Mouse (Mus musculus) cerebellum, adult 2 months (tissue): Measurements from ENCODE around the gene Ubxn6. TPM values are rescaled to one million over a fixed set of nuclear protein-coding genes. Genes with fewer than 3 reads are reported as not detected.

ENCODE experiments used
- DNase-seq, 2 experiments: peaks; one replicate each; pipeline ENCODE4 v3.0.0; 2021
- H3K27ac ChIP-seq: fragments of 200-500 bp; 2 replicates; pipeline ENCODE4 v1.5.1; 2012; ENCODE audit warnings: low read length, control low read depth, inconsistent platforms; ENCODE audit not compliant: insufficient read depth
- H3K27me3 ChIP-seq: fragments of 200-500 bp; 2 replicates; pipeline ENCODE4 v1.6.1; 2012; ENCODE audit warnings: inconsistent platforms, mild to moderate bottlenecking, low read length, moderate library complexity; ENCODE audit not compliant: control insufficient read depth, insufficient read depth
- H3K4me1 ChIP-seq: fragments of 200-500 bp; 2 replicates; pipeline ENCODE4 v1.6.1; 2011; ENCODE audit warnings: low read length; ENCODE audit not compliant: control insufficient read depth, insufficient read depth
- H3K4me3 ChIP-seq: fragments of 200-500 bp; replicated peaks from 2 replicates; pipeline ENCODE3; 2011; ENCODE audit warnings: mild to moderate bottlenecking, low read depth, low read length, control low read depth; ENCODE audit not compliant: insufficient read depth
- CTCF ChIP-seq: fragments of 200-500 bp; IDR thresholded peaks from 2 replicates; pipeline ENCODE4 v1.5.1; 2011; ENCODE audit warnings: low read depth, mild to moderate bottlenecking, control low read depth, low read length, moderate library complexity, borderline replicate concordance; ENCODE audit not compliant: insufficient read depth
- POLR2A ChIP-seq: fragments of 200-500 bp; IDR thresholded peaks from 2 replicates; pipeline ENCODE4 v1.6.1; 2011; ENCODE audit warnings: low read length, control low read depth, borderline replicate concordance; ENCODE audit not compliant: insufficient read depth
- WGBS: fragments of 180-500 bp; shearing (Covaris S2); methylation state at CpG from one replicate; pipeline ENCODE4 v1.1.7; 2018; 5-methylcytosine and 5-hydroxymethylcytosine counted together
- polyA plus RNA-seq: library from polyadenylated mRNA; depleted of rRNA; stranded (reverse); fragments of >200 nt; gene quantifications from 2 replicates; pipeline ENCODE4 v1.2.3, GENCODE M21; 2012

Ubxn6 gene
- polyA plus RNA-seq, 1 experiment, result 114 TPM

GRCm38 (mm10) chr17:56116193-56116592 lies 41.4 kb upstream of the Ubxn6 start:
- DNase-seq, result no peak
- 70% methylated on average over 10 of the region's 10 CpGs for WGBS

GRCm38 (mm10) chr17:56112743-56113142 lies 37.9 kb upstream of the Ubxn6 start:
- WGBS, result 80% methylated on average over 3 of the region's 3 CpGs
- no peak for DNase-seq

More at GRCm38 (mm10) chr17:56116193-56116592, 41.4 kb upstream of the Ubxn6 start:
- no peaks in the 10 kb centered on the region for H3K27me3 ChIP-seq
- peaks cover 7% of the 10 kb centered on the region for H3K4me1 ChIP-seq
- no peak overlapping the region for H3K4me3 ChIP-seq
- TF ChIP-seq POLR2A (no peak), CTCF (no peak)
- no peak overlapping the region for H3K27ac ChIP-seq

GRCm38 (mm10) chr17:56111864-56112263 lies 37.0 kb upstream of the Ubxn6 start:
- Histone ChIP-seq H3K27ac (no peak overlapping the region), H3K27me3 (no peaks in the 10 kb centered on the region), H3K4me3 (no peak overlapping the region), H3K4me1 (no peaks in the 10 kb centered on the region)
- peak; percentile 63 to 70 for DNase-seq
- WGBS, result 50% methylated on average over 5 of the region's 5 CpGs
- TF ChIP-seq POLR2A, result no peak
- peak; percentile 88 for TF ChIP-seq CTCF

More at GRCm38 (mm10) chr17:56112743-56113142, 37.9 kb upstream of the Ubxn6 start:
- Histone ChIP-seq H3K27ac (no peak overlapping the region), H3K27me3 (no peaks in the 10 kb centered on the region), H3K4me3 (no peak overlapping the region), H3K4me1 (no peaks in the 10 kb centered on the region; the same call in 1 of the 2 replicates)
- no peak for TF ChIP-seq POLR2A

- 55% methylated on average over 1 of the region's 1 CpGs for WGBS
- no peak overlapping the region for H3K27ac ChIP-seq
These were observed 36.2 kb upstream of the Ubxn6 start for GRCm38 (mm10) chr17:56111021-56111420.

GRCm38 (mm10) chr17:56110571-56110970 lies 35.7 kb upstream of the Ubxn6 start:
- WGBS, result 15% methylated on average over 4 of the region's 4 CpGs
- Histone ChIP-seq H3K27ac (peak overlapping the region; percentile 5; the same call in 1 of the 2 replicates), H3K4me3 (no peak overlapping the region), H3K4me1 (no peaks in the 10 kb centered on the region), H3K27me3 (no peaks in the 10 kb centered on the region)
- TF ChIP-seq CTCF (no peak), POLR2A (no peak)
- peak in 1 of 2 experiments; percentile 42 for DNase-seq

More at GRCm38 (mm10) chr17:56111021-56111420, 36.2 kb upstream of the Ubxn6 start:
- Histone ChIP-seq H3K27me3 (no peaks in the 10 kb centered on the region), H3K4me3 (no peak overlapping the region), H3K4me1 (no peaks in the 10 kb centered on the region)
- TF ChIP-seq CTCF, result no peak
- no peak for TF ChIP-seq POLR2A
- no peak for DNase-seq

GRCm38 (mm10) chr17:56109219-56110051 lies 34.6 kb upstream of the Ubxn6 start, which contains the start of gene Plin4:
Gene Plin4, minus strand, starts transcription at chr17:56109803.
- Histone ChIP-seq H3K4me1 (no peaks in the 10 kb centered on the region), H3K27me3 (no peaks in the 10 kb centered on the region), H3K27ac (peak within 1 kb of the TSS; percentile 73), H3K4me3 (no peak within 1 kb of the TSS)
- no peak for DNase-seq
- TF ChIP-seq CTCF (no peak), POLR2A (no peak)
- WGBS, result 50% methylated on average over 10 of the region's 10 CpGs

- WGBS, result 44% methylated on average over 6 of the region's 6 CpGs
- TF ChIP-seq POLR2A (0 out of 2 replicates have a peak, but pooled peaks have one; percentile 11), CTCF (no peak)
- Histone ChIP-seq H3K27ac (peak overlapping the region; percentile 73), H3K4me1 (no peaks in the 10 kb centered on the region), H3K27me3 (no peaks in the 10 kb centered on the region), H3K4me3 (no peak overlapping the region)
- peak in 1 of 2 experiments; percentile 55 for DNase-seq
These were observed 33.7 kb upstream of the Ubxn6 start for GRCm38 (mm10) chr17:56108334-56109044.
